Comparison of ENCODE assay signal across 8 mouse cellular contexts in genomic region chr5:106695681-106696395, GRCm38 (mm10). TPM values are rescaled to one million over a fixed set of nuclear protein-coding genes. Genes with fewer than 3 reads are reported as not detected.
DNase-seq lines count a peak whose midpoint lies in the region; ATAC-seq and TF ChIP-seq lines count a peak whose summit lies in the region.

No protein-coding gene starts in this region.

- H3K4me1 ChIP-seq in embryonic facial prominence, embryonic 10.5 days = peaks cover 24% of the 10 kb centered on the region
- peaks cover 18% of the 10 kb centered on the region for H3K4me1 ChIP-seq in kidney, embryonic 15.5 days
- H3K4me1 ChIP-seq in lung, adult 2 months (ENCODE audit: control insufficient read depth, insufficient read depth, low read length) = peaks cover 10% of the 10 kb centered on the region
- H3K4me1 ChIP-seq in neural tube, embryonic 15.5 days = peaks cover 31% of the 10 kb centered on the region

- no peak for TF ChIP-seq POLR2A in lung, adult 2 months (IDR thresholded peaks at IDR 0.05; ENCODE audit: borderline replicate concordance, extremely low read depth, low read depth, low read length)

- WGBS in embryonic facial prominence, embryonic 10.5 days = under 1% methylated on average over 63 of the region's 63 CpGs
- under 1% methylated on average over 41 of the region's 63 CpGs for WGBS in kidney, embryonic 15.5 days
- WGBS in lung, adult 2 months = 3% methylated on average over 54 of the region's 63 CpGs
- under 1% methylated on average over 55 of the region's 63 CpGs for WGBS in neural tube, embryonic 15.5 days

- peak; percentile 60 to 69 for DNase-seq in spleen, adult 18-20 months
- DNase-seq in spleen, adult 12 weeks (ENCODE audit: low spot score) = no peak
- DNase-seq in embryonic facial prominence, embryonic 10.5 days (ENCODE audit: low spot score) = peak; percentile 91
- peak; percentile 65 to 72 for DNase-seq in heart, adult 9 months (ENCODE audit: low spot score in 2 of 2)
- DNase-seq in lung, adult 2 months = peak; percentile 74
- DNase-seq in thymus, postnatal 36 days = peak; percentile 77 to 81

- H3K9me3 ChIP-seq in embryonic facial prominence, embryonic 10.5 days = no peaks in the 10 kb centered on the region
- H3K9me3 ChIP-seq in kidney, embryonic 15.5 days (replicated peaks) = no peaks in the 10 kb centered on the region
- no peaks in the 10 kb centered on the region for H3K9me3 ChIP-seq in neural tube, embryonic 15.5 days (replicated peaks)

- peak overlapping the region; percentile 90 for H3K4me3 ChIP-seq in embryonic facial prominence, embryonic 10.5 days
- peak overlapping the region; percentile 79 for H3K4me3 ChIP-seq in kidney, embryonic 15.5 days (replicated peaks)
- peak overlapping the region; percentile 83 for H3K4me3 ChIP-seq in lung, adult 2 months (replicated peaks; ENCODE audit: extremely low read depth, low read depth, low read length)
- peak overlapping the region; percentile 85 for H3K4me3 ChIP-seq in neural tube, embryonic 15.5 days (replicated peaks)

- peaks cover 27% of the 10 kb centered on the region for H3K36me3 ChIP-seq in embryonic facial prominence, embryonic 10.5 days (replicated peaks)
- peaks cover 15% of the 10 kb centered on the region; the same call in 1 of the 2 replicates for H3K36me3 ChIP-seq in kidney, embryonic 15.5 days
- no peaks in the 10 kb centered on the region for H3K36me3 ChIP-seq in neural tube, embryonic 15.5 days

- no peak for TF ChIP-seq CTCF in lung, adult 2 months (IDR thresholded peaks at IDR 0.05; ENCODE audit: insufficient read depth, low read length)

- no peaks in the 10 kb centered on the region for H3K27me3 ChIP-seq in embryonic facial prominence, embryonic 10.5 days (replicated peaks; ENCODE audit: low read depth, poor library complexity, severe bottlenecking)
- H3K27me3 ChIP-seq in kidney, embryonic 15.5 days = no peaks in the 10 kb centered on the region
- no peaks in the 10 kb centered on the region for H3K27me3 ChIP-seq in neural tube, embryonic 15.5 days (replicated peaks)

- H3K27ac ChIP-seq in embryonic facial prominence, embryonic 10.5 days (replicated peaks) = peak overlapping the region; percentile 100
- H3K27ac ChIP-seq in kidney, embryonic 15.5 days = peak overlapping the region; percentile 99
- H3K27ac ChIP-seq in neural tube, embryonic 15.5 days (replicated peaks) = peak overlapping the region; percentile 97

- H3K4me2 ChIP-seq in kidney, embryonic 15.5 days = peak overlapping the region; percentile 68
- H3K4me2 ChIP-seq in neural tube, embryonic 15.5 days = peak overlapping the region; percentile 76

- ATAC-seq in kidney, embryonic 15.5 days (replicated peaks; ENCODE audit: low FRiP score) = peak; percentile 89
- ATAC-seq in neural tube, embryonic 15.5 days (ENCODE audit: low FRiP score) = peak; percentile 91

- peak overlapping the region; percentile 95 for H3K9ac ChIP-seq in kidney, embryonic 15.5 days
- H3K9ac ChIP-seq in neural tube, embryonic 15.5 days (replicated peaks) = peak overlapping the region; percentile 74

RNA-seq across cellular contexts. Expression of gene Zfp644, which starts 1.2 kb away (rescaled TPM):
- 69.2 and 71.0 TPM in 2 replicates for polyA plus RNA-seq in embryonic facial prominence, embryonic 10.5 days (2016; fragmentation: Nextera tagmentation; extraction: Ambion mirVana)
- 61.0 and 63.7 TPM in 2 replicates for polyA plus RNA-seq in kidney, embryonic 15.5 days (2015; fragmentation: Nextera tagmentation; extraction: Ambion mirVana)
- polyA plus RNA-seq in lung, adult 2 months (2012; rRNA removed) = 11.2 and 15.1 TPM in 2 replicates
- polyA plus RNA-seq in neural tube, embryonic 15.5 days (2015; fragmentation: Nextera tagmentation; extraction: Ambion mirVana) = 58.3 and 63.2 TPM in 2 replicates
